Mouse (Mus musculus): ENCODE measurements around the gene Zfp961. TPM values are rescaled to one million over a fixed set of nuclear protein-coding genes. Genes with fewer than 3 reads are reported as not detected.
"Not testable (repeated sequence)": the region's sequence is repeated elsewhere in the genome, so short reads cannot be mapped to it uniquely, and the experiment has no call there.

Zfp961 gene
- polyA plus RNA-seq, 1 experiment from 2014 or later, result 18.3 TPM

DNA sequence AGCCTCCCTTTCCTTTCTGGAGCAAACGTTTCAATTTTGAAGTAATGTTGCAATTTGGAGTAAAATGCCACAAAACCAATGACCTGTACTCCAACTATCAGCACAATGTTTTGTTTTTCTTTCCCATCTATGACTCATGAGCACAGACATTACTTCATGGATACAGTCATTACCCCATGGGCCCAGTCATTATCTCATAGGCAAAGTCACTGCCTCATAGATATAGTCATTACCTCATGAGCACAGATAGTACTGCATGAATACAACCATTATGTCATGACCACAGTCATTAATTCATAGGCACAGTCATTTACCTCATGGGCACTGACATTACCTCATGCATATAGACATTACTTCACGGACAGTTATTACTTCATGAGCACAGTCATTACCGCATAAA is 55.1 kb downstream of the Zfp961 start:
- DNase-seq (ENCODE audit: low spot score), result no peak
- no peak overlapping the region for H3K4me3 ChIP-seq
- H3K36me3 ChIP-seq, result no peaks in the 10 kb centered on the region
- H3K4me1 ChIP-seq (replicated peaks), result no peaks in the 10 kb centered on the region
- H3K27ac ChIP-seq, result no peak overlapping the region
- H3K27me3 ChIP-seq (ENCODE audit: insufficient read depth, poor library complexity, severe bottlenecking), result no peaks in the 10 kb centered on the region
- no peaks in the 10 kb centered on the region for H3K9me3 ChIP-seq
- WGBS, result 82% methylated on average over 3 of the region's 3 CpGs

DNA sequence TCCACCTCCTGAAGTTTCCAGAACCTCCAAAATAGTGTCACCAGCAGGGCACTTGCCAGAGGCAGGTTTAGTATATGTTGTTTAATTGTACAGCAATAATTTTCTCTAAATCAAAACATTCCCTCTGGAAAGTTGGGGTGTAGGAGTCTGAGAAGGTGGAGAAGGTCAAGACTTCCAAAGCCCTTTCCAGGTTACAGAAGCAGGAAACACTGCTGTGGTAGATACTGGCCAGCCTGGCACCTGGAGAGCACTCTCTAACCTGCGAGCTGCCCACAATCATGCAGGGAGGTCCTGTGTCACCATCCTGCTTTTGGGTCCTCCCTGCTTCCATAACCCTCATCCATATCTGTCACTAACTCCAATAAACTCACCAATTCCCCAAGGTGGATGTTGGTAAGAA is 55.9 kb downstream of the Zfp961 start:
- H3K4me3 ChIP-seq, result no peak overlapping the region

DNA sequence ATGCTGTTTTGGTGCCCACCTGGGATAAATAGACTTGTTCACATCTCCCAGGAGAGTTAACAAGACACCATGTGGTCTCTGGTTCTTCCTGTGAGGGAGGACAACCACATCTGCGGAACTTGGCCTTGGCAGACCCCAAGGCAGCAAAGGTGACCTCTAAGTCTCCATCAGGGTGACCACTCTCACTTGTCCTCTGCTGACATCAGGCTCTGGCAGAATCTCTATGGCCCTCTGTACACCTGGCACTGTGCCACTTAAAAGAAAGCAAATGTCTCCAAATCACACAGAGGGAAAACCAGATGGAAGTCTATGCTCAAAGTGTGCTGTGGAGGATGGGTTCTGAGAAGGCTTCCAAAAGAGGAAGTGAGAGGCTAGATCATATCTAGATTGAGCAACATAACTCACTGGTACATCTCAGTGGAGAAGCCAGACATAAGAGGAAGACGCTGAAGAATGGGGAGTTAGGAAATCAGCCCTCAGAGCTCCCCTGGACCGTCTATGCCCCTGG is 57.4 kb downstream of the Zfp961 start:
- WGBS, result 78% methylated on average over 3 of the region's 3 CpGs
- DNase-seq (ENCODE audit: low spot score), result no peak
- no peaks in the 10 kb centered on the region for H3K27me3 ChIP-seq (ENCODE audit: insufficient read depth, poor library complexity, severe bottlenecking)
- no peaks in the 10 kb centered on the region for H3K4me1 ChIP-seq (replicated peaks)
- no peak overlapping the region for H3K27ac ChIP-seq
- H3K36me3 ChIP-seq, result no peaks in the 10 kb centered on the region
- no peaks in the 10 kb centered on the region for H3K9me3 ChIP-seq
- H3K4me3 ChIP-seq, result no peak overlapping the region

More for the DNA sequence above, 55.9 kb downstream of the Zfp961 start:
- H3K27me3 ChIP-seq (ENCODE audit: insufficient read depth, poor library complexity, severe bottlenecking), result no peaks in the 10 kb centered on the region
- H3K36me3 ChIP-seq, result no peaks in the 10 kb centered on the region
- H3K27ac ChIP-seq, result no peak overlapping the region
- no peaks in the 10 kb centered on the region for H3K4me1 ChIP-seq (replicated peaks)
- no peak for DNase-seq (ENCODE audit: low spot score)
- H3K9me3 ChIP-seq, result no peaks in the 10 kb centered on the region
- 79% methylated on average over 1 of the region's 1 CpGs for WGBS

DNA sequence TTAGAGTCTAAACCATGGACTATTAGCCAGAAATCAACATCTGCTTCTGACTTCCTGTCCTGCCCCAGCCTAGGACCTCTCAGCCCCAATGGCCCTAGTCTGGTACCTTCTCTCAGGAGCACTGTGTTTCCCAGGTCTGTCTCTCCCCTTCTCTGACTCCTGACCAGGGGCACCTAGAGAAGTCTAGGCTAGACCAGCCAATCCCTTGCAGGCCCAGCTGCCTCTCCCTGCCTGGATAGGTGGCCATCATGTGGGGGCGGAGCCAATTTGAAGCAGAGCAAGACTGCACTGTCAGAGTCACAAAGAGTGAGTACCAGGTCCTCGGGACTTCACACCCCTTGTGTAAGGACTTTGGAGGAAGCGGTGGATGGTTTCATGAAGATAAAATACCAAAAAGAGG is 58.6 kb downstream of the Zfp961 start, which contains the start of gene Cyp4f18:
TSS of gene Cyp4f18 (minus strand) at position 154 of the 400 bp plus-strand sequence.
- Histone ChIP-seq H3K27me3 (ENCODE audit: insufficient read depth, poor library complexity, severe bottlenecking) (no peaks in the 10 kb centered on the region), H3K27ac (no peak within 1 kb of the TSS), H3K36me3 (no peaks in the 10 kb centered on the region), H3K9me3 (no peaks in the 10 kb centered on the region), H3K4me1 (replicated peaks) (no peaks in the 10 kb centered on the region), H3K4me3 (no peak within 1 kb of the TSS)
- no peak for DNase-seq (ENCODE audit: low spot score)
- 80% methylated on average over 3 of the region's 3 CpGs for WGBS

DNA sequence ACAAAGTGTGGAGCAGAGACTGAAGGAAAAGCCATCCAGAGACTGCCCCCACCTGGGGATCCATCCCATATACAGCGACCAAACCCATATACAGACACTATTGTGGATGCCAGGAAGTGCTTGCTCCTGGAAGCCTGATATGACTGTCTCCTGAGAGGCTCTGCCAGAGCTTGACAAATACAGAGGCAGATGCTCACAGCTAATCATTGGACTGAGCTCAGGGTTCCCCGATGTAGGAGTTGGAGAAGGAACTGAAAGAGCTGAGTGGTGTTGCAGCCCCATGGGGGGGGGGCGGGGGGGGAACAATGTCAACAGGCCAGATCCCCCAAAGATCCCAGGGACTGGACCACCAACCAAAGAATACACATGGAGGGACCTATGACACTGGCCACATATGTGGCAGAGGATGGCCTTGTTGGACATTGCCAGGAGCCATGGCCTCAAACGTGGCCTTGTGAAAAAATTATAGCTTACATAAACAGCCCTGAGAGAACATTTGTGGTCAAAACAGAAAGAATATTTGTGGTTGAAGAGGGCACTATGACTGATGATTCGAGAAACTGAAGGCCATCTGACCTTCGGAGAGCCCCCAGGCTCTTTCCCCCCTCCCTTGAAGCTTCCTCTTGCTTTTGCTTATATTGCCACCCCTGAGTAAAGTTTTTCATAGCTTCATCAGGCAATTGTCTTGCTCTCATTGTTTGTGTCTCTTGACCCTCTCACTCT is 62.8 kb downstream of the Zfp961 start:
- DNase-seq (ENCODE audit: low spot score); H3K36me3 ChIP-seq: not testable (repeated sequence)

DNA sequence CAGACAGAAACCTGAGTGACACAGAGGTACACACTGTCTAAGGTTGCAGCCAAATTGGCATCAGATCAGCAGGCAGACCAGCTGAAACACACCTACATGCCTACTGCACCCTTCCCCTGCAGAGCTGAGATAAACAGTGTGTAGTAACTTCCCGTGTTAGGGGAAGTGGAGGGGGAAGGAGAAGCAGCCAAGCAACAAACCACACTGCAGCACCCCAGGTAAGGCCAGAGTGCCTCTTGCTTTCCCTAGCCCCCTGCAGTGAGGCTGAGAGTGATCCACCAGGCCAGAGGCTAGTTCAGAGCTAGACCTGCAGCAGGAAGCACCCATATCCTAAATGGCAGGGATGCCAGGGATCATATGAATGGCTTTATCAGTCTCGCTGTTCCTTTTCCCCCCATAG is 66.5 kb downstream of the Zfp961 start:
- 71% methylated on average over 2 of the region's 2 CpGs for WGBS
- DNase-seq (ENCODE audit: low spot score); H3K27me3 ChIP-seq (ENCODE audit: insufficient read depth, poor library complexity, severe bottlenecking); H3K27ac ChIP-seq; H3K9me3 ChIP-seq; H3K36me3 ChIP-seq; H3K4me3 ChIP-seq; H3K4me1 ChIP-seq (replicated peaks): not testable (repeated sequence)

More for the DNA sequence above, 62.8 kb downstream of the Zfp961 start:
- H3K27ac ChIP-seq; H3K4me3 ChIP-seq; H3K9me3 ChIP-seq; H3K4me1 ChIP-seq (replicated peaks); H3K27me3 ChIP-seq (ENCODE audit: insufficient read depth, poor library complexity, severe bottlenecking): not testable (repeated sequence)
- WGBS, result 72% methylated on average over 6 of the region's 6 CpGs

DNA sequence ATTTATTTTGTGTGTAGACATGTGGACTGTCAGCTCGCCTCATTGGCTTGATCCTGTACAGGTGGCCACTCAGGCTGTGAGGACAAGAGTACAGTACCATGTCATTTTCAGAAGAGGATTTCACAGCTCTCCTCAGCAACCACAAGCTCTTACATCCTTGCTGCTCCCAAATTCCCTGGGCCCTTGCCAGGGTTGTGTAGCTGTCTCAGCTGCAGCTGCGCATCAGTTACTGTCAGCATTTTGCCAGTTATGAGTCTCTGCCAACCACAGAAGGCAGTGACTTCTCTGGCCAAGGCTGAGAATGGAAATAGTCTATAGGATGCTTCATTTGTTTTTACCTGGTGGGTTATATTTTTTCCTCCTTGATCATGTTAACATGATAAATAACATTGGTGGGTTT is 67.3 kb downstream of the Zfp961 start:
- Histone ChIP-seq H3K36me3 (no peaks in the 10 kb centered on the region), H3K9me3 (0 out of 2 replicates have a peak, but pooled peaks cover 3% of the 10 kb centered on the region), H3K27ac (no peak overlapping the region), H3K4me3 (no peak overlapping the region), H3K27me3 (ENCODE audit: insufficient read depth, poor library complexity, severe bottlenecking) (no peaks in the 10 kb centered on the region), H3K4me1 (replicated peaks) (no peaks in the 10 kb centered on the region)
- DNase-seq (ENCODE audit: low spot score), result no peak
- WGBS, result 80% methylated on average over 2 of the region's 2 CpGs

DNA sequence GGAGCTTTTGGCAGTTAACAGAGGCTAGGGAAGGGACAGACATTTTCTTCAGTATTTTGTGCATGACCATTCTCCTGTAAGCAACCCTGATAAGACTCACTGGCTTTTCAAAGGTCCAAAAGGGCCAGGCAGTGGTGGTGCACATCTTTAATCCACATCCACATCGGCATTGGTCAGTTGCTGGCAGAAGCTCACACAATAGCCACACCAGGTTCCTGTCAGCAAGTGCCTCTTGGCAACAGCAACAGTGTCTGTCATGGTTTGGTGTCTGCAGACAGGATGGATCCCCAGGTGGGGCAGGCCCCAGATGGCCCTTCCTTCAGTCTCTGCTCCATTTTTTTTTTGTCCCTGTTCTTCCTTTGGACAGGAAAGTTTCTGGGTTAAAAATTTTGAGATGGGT is 68.2 kb downstream of the Zfp961 start:
- H3K4me1 ChIP-seq (replicated peaks); H3K9me3 ChIP-seq; H3K27ac ChIP-seq; DNase-seq (ENCODE audit: low spot score); H3K27me3 ChIP-seq (ENCODE audit: insufficient read depth, poor library complexity, severe bottlenecking); H3K36me3 ChIP-seq; H3K4me3 ChIP-seq: not testable (repeated sequence)
- 81% methylated on average over 1 of the region's 1 CpGs for whole genome bisulfite sequencing

DNA sequence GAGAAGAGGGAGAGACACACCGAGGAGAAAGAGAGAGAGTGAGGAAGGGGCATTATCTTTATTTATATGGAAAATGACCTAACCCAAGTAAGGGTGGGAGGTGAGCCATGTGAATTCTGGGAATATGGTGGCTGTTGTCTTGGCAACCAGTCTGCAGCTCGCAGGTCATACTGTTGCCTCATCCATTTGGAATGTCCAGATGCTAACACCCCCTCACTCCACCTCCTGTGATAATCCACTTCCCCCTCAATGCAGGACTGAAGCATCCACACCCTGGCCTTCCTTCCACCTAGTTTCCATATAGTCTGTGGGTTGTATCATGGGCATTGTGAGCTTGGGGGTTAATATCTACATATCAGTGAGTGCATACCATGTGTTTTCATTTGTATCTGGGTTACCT is 69.0 kb downstream of the Zfp961 start:
- Histone ChIP-seq H3K9me3 (0 out of 2 replicates have a peak, but pooled peaks cover 4% of the 10 kb centered on the region), H3K4me1 (replicated peaks) (no peaks in the 10 kb centered on the region), H3K27me3 (ENCODE audit: insufficient read depth, poor library complexity, severe bottlenecking) (no peaks in the 10 kb centered on the region), H3K27ac (no peak overlapping the region), H3K36me3 (no peaks in the 10 kb centered on the region), H3K4me3 (no peak overlapping the region)
- no peak for DNase-seq (ENCODE audit: low spot score)
- 49% methylated on average over 2 of the region's 2 CpGs for WGBS

DNA sequence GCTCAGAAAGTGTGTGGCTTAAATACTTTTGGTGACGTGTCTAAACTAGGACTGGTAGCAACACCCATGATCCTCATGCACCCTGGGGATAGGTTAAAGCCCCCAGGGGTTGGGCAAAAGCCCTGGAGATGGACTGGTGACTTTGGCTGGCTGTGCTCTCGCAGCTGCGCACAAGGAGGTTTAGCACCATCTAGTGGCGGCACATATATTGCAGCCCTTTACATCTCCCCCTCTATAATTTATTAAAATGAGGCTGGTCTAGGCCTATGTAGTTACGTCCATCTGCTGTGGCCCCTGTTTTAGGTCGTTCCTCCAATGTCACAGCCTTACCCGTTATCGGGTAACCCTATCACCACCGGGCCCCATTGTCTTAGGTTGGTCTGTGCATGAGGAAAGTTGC is 74.0 kb downstream of the Zfp961 start:
- H3K27ac ChIP-seq; H3K36me3 ChIP-seq; H3K27me3 ChIP-seq (ENCODE audit: insufficient read depth, poor library complexity, severe bottlenecking); H3K4me1 ChIP-seq (replicated peaks); H3K4me3 ChIP-seq; H3K9me3 ChIP-seq; DNase-seq (ENCODE audit: low spot score): not testable (repeated sequence)
- WGBS, result 19% methylated on average over 4 of the region's 9 CpGs

DNA sequence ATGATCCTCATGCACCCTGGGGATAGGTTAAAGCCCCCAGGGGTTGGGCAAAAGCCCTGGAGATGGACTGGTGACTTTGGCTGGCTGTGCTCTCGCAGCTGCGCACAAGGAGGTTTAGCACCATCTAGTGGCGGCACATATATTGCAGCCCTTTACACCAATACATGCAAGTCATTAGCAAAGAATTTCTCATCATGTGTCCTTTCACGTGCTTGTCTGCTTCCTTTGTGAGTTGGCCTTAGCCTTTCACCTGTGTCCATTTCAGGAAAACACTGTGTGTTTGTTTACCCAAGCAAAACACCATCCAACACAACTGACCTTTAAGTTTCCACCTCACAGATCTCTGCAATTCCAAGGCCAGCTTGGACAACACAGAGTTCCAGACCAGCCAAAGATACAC is 82.1 kb downstream of the Zfp961 start:
- not testable (repeated sequence) for H3K27me3 ChIP-seq (ENCODE audit: insufficient read depth, poor library complexity, severe bottlenecking); H3K4me3 ChIP-seq; DNase-seq (ENCODE audit: low spot score); H3K36me3 ChIP-seq; H3K4me1 ChIP-seq (replicated peaks); H3K27ac ChIP-seq; H3K9me3 ChIP-seq
- 38% methylated on average over 4 of the region's 4 CpGs for WGBS

DNA sequence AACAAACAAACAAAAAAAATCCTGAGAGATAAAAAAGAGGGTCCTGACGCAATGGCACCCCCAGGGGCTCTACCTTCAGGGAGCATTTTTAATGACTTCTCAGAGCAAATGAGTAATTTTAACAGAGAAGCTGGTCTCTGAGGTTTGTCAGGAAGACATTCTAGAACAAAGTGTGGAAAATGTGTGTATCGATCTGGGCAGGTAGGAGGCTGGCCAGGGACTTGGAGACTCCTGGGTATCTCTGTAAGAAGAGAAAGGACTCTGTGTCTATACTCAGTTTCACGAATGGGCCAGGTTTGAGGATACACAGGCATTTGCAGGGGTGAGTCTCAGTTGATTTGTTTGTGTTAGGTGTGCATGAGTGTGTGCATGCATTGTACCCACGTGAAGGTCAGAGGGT is 90.1 kb downstream of the Zfp961 start, which contains the start of gene Olfr372:
TSS of gene Olfr372 (plus strand) at position 301 of the 400 bp plus-strand sequence.
- DNase-seq (ENCODE audit: low spot score); H3K27me3 ChIP-seq (ENCODE audit: insufficient read depth, poor library complexity, severe bottlenecking); H3K9me3 ChIP-seq; H3K4me1 ChIP-seq (replicated peaks); H3K36me3 ChIP-seq; H3K4me3 ChIP-seq; H3K27ac ChIP-seq: not testable (repeated sequence)
- WGBS, result 77% methylated on average over 4 of the region's 4 CpGs

DNA sequence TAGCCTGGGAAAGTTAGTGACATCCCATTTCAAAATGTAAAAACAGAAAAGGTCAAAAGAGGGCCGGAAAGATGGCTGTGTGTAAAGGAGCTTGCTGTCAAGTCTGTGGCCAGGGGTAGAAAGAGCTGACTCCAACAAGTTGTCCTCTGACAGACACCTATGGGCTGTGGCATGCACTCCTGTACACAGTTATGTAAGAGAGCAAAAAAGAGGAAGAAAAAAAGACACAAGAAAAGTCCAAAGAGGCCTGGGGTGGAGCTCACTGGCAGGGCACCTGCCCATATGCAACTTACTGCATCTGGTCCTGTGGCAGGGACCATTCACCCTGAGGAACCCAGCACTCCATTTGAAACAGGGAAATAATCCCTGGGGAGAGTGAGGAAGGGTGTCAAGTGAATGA is 91.7 kb downstream of the Zfp961 start:
- Histone ChIP-seq H3K27ac (no peak overlapping the region), H3K9me3 (no peaks in the 10 kb centered on the region), H3K36me3 (no peaks in the 10 kb centered on the region), H3K4me1 (replicated peaks) (no peaks in the 10 kb centered on the region), H3K27me3 (ENCODE audit: insufficient read depth, poor library complexity, severe bottlenecking) (no peaks in the 10 kb centered on the region), H3K4me3 (no peak overlapping the region)
- DNase-seq (ENCODE audit: low spot score), result no peak
- WGBS, result 90% methylated on average over 1 of the region's 1 CpGs
